Mouse (Mus musculus) frontal cortex, postnatal 36 days (tissue): ENCODE data around the gene Vmn1r227.

Experiments
- DNase-seq, 2 experiments: peaks; one replicate each; pipeline ENCODE4 v3.0.0; 2022; ENCODE audit warnings: low spot score in 2 of 2

Vmn1r227 gene

DNA sequence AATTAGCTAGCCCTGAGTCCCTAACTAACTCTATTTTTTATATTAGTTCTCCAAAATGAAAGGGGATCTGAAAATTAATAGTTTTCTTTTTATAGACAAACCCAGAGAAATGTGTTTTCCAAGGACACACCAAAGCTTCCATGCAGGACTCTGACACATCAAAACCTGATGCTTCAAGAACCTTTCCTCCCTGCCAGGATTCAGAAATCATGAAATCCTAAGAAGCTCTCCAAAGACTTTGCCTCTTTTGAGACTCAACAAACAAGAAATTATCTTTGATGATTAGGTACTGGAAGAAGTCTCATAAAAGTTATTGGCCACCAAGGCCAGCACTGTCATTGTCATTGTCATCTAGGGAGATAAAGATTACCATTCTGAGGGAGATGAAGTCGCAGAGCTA, at the start of gene Vmn1r227:
Gene Vmn1r227 (plus strand): TSS at position 301 of the 400 bp plus-strand sequence.
- DNase-seq: no peak

DNA sequence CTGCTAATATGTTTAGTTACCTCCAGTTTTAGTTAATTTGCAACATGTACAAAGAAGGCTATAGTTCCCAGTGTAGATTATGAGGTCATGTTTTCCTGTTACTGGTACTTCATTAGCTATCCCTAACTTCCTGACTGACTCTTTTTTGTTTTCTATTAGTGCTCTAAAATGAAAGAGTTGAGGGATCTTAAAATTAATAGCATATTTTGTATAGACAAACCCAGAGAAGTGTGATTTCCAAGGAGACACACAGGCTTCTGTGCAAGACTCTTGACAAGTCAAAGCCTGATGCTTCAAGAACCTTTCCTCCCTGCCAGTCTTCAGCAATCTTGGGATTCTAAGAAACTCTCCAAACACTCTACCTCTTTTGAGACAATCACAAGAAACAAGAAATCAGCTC, 47.1 kb upstream of the Vmn1r227 start, which contains the start of gene Vmn1r226:
Gene Vmn1r226 (plus strand): TSS at position 301 of the 400 bp plus-strand sequence.
- no peak for DNase-seq

- no peak for DNase-seq
Observed at GRCm38 (mm10) chr17:20786057-20786456, 56.4 kb downstream of the Vmn1r227 start, which contains the start of gene Vmn1r228. Gene Vmn1r228 (minus strand): TSS chr17:20786157.
